ENCODE assay signal across 8 mouse cellular contexts in the genomic region with DNA sequence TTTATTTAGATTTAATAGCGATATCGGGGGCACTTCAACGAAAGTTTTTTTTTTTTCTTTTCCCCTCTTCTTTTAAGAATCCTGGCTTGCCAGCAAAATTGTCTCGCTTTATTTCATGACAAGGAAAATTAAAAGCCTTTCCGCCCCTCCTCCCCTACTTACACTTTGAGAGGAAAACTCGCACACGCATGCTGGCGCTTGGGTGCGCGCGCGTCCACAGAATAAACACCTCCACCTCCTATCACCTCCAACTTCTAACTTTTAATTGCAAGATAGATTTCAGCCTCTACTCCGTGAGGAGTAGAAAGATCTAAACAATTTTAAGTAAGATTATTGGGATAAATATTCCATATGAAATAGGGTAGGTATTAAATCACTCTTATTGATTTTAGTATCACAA. TPM values are rescaled to one million over a fixed set of nuclear protein-coding genes. Genes with fewer than 3 reads are reported as not detected.
DNase-seq lines count a peak whose midpoint lies in the region; ATAC-seq lines count a peak whose summit lies in the region.

No protein-coding gene starts in this region.

- 1% methylated on average over 13 of the region's 13 CpGs for WGBS in lung, embryonic 16.5 days
- under 1% methylated on average over 13 of the region's 13 CpGs for WGBS in forebrain, embryonic 14.5 days
- 3% methylated on average over 13 of the region's 13 CpGs for WGBS in liver, embryonic 12.5 days (ENCODE audit: insufficient replicate concordance)

- H3K4me1 ChIP-seq in lung, embryonic 16.5 days (replicated peaks; ENCODE audit: control insufficient read depth, insufficient read depth, low read length) = peaks cover 39% of the 10 kb centered on the region
- H3K4me1 ChIP-seq in forebrain, embryonic 14.5 days (ENCODE audit: control insufficient read depth, insufficient read depth, low read length) = peaks cover 11% of the 10 kb centered on the region; the same call in 1 of the 2 replicates
- H3K4me1 ChIP-seq in liver, embryonic 12.5 days = peaks cover 23% of the 10 kb centered on the region

- peak overlapping the region; percentile 80 for H3K4me3 ChIP-seq in lung, embryonic 16.5 days (ENCODE audit: low read length)
- H3K4me3 ChIP-seq in forebrain, embryonic 14.5 days (ENCODE audit: low read depth, low read length) = peak overlapping the region; percentile 99
- peak overlapping the region; percentile 58 for H3K4me3 ChIP-seq in liver, embryonic 12.5 days

- H3K27ac ChIP-seq in lung, embryonic 16.5 days (ENCODE audit: low read length) = no peak overlapping the region
- peak overlapping the region; percentile 99 for H3K27ac ChIP-seq in forebrain, embryonic 14.5 days (ENCODE audit: low read depth, low read length)
- no peak overlapping the region for H3K27ac ChIP-seq in liver, embryonic 12.5 days

- H3K9ac ChIP-seq in lung, embryonic 16.5 days (ENCODE audit: low read length) = peak overlapping the region; percentile 79
- peak overlapping the region; percentile 100 for H3K9ac ChIP-seq in forebrain, embryonic 14.5 days (ENCODE audit: low read length)
- H3K9ac ChIP-seq in liver, embryonic 12.5 days = no peak overlapping the region; the same call in 1 of the 2 replicates

- no peaks in the 10 kb centered on the region for H3K36me3 ChIP-seq in lung, embryonic 16.5 days (ENCODE audit: control insufficient read depth, insufficient read depth, low read length)
- peaks cover 29% of the 10 kb centered on the region for H3K36me3 ChIP-seq in forebrain, embryonic 14.5 days (ENCODE audit: control insufficient read depth, insufficient read depth, low read length)
- peaks cover 3% of the 10 kb centered on the region; the same call in 1 of the 2 replicates for H3K36me3 ChIP-seq in liver, embryonic 12.5 days

- H3K4me2 ChIP-seq in lung, embryonic 16.5 days (ENCODE audit: low read depth, low read length) = peak overlapping the region; percentile 100
- peak overlapping the region; percentile 96 for H3K4me2 ChIP-seq in forebrain, embryonic 14.5 days (ENCODE audit: low read length)
- peak overlapping the region; percentile 70 for H3K4me2 ChIP-seq in liver, embryonic 12.5 days

- H3K27me3 ChIP-seq in lung, embryonic 16.5 days (ENCODE audit: control insufficient read depth, insufficient read depth, low read depth, low read length) = peaks cover 22% of the 10 kb centered on the region
- no peaks in the 10 kb centered on the region for H3K27me3 ChIP-seq in forebrain, embryonic 14.5 days (replicated peaks; ENCODE audit: control insufficient read depth, insufficient read depth, low read length)
- H3K27me3 ChIP-seq in liver, embryonic 12.5 days (replicated peaks) = peaks cover 96% of the 10 kb centered on the region

- no peaks in the 10 kb centered on the region for H3K9me3 ChIP-seq in lung, embryonic 16.5 days (ENCODE audit: control insufficient read depth, low read length)
- H3K9me3 ChIP-seq in forebrain, embryonic 14.5 days (replicated peaks; ENCODE audit: control insufficient read depth, low read length) = no peaks in the 10 kb centered on the region
- H3K9me3 ChIP-seq in liver, embryonic 12.5 days (replicated peaks) = no peaks in the 10 kb centered on the region

- ATAC-seq in lung, embryonic 16.5 days (ENCODE audit: low read depth) = no peak
- ATAC-seq in forebrain, embryonic 14.5 days = no peak
- ATAC-seq in liver, embryonic 12.5 days = no peak

- DNase-seq in lung, postnatal 25 days (ENCODE audit: low spot score) = no peak
- peak; percentile 84 for DNase-seq in forebrain, embryonic 14.5 days (ENCODE audit: low spot score)
- DNase-seq in thymus, postnatal 25 days = peak; percentile 52
- no peak for DNase-seq in cerebellum, adult 11-12 months
- DNase-seq in spleen, adult 12 weeks (ENCODE audit: low spot score) = no peak
- no peak for DNase-seq in lung, postnatal 10 days

RNA-seq across cellular contexts. Expression of a gene that starts 1.1 kb away (rescaled TPM):
- 6.8 and 7.8 TPM in 2 replicates for polyA plus RNA-seq in lung, embryonic 16.5 days (2015; fragmentation: Nextera tagmentation; extraction: Ambion mirVana)
- polyA plus RNA-seq in forebrain, embryonic 14.5 days (2014; fragmentation: Nextera tagmentation; extraction: Ambion mirVana) = 57.2 and 71.2 TPM in 2 replicates
- 2.4 and 3.1 TPM in 2 replicates for polyA plus RNA-seq in liver, embryonic 12.5 days (2016; fragmentation: Nextera tagmentation; extraction: Ambion mirVana)

Comparison
In these comparisons a context has a peak if more than half of its experiments do, and no peak if none do; other contexts are left out.
1. DNase-seq: peak in forebrain, embryonic 14.5 days (single experiment) and thymus, postnatal 25 days (single experiment); none in lung, postnatal 25 days (single experiment), cerebellum, adult 11-12 months (single experiment), spleen, adult 12 weeks (single experiment) and lung, postnatal 10 days (single experiment).
2. Peak in every context shown above with its lines, with median percentiles within 50 percentile points of each other: H3K4me2 ChIP-seq and H3K4me3 ChIP-seq.